Mouse (Mus musculus): Measurements from ENCODE around the gene Porcn. TPM values are rescaled to one million over a fixed set of nuclear protein-coding genes. Genes with fewer than 3 reads are reported as not detected.

The Porcn gene
- total RNA-seq, 2 experiments from 2014 or later = 6.8 to 7.9 TPM

DNA sequence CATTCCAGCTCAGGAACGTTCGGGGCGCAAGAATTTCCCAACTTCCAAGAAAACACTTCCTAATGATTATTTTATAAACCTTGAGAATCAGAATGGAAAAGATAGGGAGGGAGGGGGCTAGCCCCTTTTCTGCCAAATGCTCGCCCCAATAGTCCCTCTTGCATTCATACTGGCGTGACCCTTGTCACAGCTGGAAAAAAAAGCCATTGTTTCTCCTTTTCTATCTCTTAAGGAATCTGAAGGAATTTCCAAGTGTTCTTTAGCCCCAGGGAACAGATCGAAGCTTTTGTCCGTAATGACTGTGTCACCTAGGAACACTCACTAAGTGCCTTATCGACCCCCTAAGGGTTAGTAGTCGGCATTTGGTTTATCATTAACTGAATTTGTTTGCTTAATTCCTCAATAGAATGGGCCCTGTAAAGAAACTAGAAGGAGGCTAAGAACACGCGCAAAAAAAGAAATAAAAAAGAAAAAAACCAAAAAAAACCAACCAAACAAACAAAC lies 421 bp upstream of the Porcn start:
- DNase-seq = no peak

DNA sequence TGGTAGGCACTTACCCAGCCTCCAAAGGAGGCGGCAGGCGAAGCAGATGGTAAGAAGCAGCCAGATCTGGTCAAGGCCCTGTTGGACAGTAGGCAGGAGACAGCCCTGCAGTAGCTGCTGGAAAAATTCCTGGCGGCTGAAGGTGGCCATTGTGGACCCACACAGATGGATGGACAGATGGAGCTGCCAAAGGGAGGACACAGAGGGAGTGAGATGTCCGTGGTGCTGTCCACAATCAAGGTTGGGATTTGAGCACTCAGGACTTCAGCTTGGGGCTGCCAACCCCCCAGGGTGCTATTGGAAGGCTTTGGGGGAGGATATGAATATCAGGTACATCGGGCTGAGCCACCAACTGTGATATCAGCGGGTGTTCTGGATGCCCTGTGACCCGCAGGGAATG lies 774 bp downstream of the Porcn start:
- no peak for DNase-seq

DNA sequence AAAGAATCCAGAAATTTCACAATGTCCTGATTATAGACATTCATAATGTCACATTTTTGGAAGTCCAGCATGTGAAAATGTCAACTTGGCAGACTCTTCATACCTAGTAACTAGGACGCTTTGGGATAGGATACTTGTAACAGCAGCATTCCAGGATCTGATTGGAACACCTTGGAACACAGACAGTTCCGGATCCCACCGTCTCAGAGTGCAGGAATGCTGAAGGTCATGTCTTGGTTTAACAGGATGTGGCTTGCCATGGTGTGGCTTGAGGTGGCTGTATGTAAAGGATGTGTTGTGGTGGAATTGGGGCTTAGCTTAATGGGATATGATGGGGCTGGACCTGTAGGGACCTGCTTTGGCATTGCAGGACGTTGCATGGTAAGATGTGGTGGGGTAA lies 1.2 kb downstream of the Porcn start:
- no peak for DNase-seq

DNA sequence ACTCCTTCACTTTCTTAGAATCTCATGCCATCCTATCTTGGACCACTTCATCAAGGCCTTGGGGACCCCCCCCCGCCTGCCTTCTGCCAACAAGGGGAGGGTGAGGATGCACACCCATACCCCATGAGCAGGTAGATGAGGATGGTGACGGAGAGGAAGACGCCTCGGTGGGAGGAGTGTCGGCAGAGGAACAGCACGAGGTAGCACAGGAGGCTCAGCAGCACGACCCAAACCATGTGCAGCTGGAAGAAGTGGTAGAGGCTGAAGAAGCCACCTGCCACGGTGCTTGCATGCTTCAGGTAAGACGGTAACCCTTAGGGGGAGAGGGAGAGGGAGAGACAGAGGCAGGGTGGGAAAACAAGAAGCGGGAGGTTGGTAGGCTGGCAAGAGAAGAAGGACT lies 2.2 kb downstream of the Porcn start:
- DNase-seq = no peak

DNA sequence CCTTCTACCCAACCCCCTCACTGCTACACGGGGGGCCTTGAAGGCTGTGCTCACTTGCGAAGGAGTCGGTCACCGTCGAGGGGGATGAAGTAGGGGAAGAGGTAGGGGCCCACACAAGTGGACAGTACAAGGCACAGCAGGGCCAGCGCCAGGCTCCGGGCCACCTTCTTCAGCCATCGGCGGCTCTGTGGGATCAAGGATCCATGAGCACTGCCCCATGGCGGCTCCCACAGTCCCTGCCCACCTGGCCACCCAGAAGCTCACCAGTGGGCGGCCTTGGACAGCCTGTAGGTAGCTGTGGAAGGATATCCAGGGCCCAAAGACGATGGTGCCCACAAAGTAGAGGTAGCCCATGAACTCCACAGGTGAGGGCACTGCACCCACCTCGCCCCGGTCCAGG lies 3.2 kb downstream of the Porcn start:
- no peak for DNase-seq

DNA sequence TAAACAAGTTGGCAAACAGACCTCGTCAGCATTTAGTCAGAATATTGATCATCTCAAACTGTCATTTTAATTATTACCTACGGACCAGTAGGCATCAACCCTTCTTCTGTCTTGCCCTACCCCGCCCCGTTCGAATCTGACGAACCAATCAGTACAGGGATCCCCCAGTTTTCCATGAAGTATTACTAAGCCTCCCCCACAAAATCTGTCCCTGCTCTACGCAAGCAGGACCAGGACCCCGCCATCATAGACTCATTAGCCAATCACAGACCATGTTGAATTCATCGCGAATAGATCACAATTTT lies 13.0 kb downstream of the Porcn start, which contains the start of gene Ebp:
Gene Ebp, minus strand, starts transcription at position 94 of the 305 bp plus-strand sequence.
- peak; percentile 17 to 19 for DNase-seq

DNA sequence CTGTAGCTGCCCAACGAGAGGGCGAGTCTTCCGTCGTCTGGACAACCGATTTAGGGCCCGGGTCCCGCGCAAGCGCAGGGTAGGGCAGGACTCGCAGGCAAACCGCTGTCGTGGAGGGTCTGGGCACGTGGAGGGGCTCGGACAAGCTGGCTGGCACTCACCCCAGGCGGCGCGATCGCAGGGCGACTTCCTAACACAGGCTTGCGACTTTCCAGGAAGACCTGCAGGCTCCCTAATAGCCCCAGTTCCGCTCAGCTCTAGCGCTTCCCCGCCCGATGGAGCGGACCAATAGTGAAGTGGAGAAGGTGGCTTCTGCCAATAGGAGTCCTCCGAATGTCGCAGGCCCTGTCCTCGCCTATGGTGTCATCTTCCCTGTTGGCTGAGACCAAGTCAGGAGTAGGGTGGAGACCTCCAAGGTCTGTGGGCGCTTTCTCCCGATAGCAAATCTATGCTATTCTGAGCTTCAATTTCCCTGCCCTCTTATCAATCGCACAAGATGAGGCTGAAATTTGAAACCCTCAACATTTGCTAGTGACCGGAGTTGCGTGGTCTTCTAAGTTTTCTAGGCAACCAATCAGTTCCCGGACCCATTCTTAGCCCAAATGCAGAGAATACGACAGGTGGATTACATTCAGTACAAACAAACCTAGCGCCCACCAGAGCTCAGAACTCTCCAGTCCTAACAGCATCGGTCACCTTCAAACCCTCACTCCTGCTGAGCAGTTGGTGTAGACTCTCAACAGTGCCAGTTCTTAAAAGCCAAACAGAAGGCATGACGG lies 13.5 kb downstream of the Porcn start:
- peak; percentile 85 to 87 for DNase-seq

DNA sequence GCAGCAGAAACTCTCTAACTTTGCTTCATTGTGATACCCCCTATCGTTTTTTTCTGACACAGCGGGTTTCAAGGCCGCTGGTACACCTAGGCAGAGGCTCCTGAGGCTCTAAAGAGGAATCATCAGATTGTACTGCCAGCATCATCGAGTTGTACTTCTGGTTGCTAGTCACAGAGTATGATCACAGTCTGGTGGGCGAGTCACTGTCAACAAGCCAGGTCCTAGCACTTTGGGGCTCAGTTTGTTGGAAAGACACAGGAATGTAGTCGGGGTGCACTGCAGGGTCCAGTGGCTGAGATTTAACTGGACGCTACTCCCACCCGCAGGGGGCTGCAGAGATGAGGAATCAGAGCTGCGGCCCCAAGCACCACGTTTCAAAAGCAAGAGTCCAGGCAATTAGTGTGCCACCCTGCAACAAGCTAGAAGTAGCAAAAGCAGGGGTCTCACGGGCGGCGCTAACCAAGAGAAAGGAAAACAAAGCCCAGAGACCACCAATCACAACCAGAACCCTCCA lies 14.1 kb downstream of the Porcn start:
- peak in 1 of 2 experiments; percentile 2 for DNase-seq

DNA sequence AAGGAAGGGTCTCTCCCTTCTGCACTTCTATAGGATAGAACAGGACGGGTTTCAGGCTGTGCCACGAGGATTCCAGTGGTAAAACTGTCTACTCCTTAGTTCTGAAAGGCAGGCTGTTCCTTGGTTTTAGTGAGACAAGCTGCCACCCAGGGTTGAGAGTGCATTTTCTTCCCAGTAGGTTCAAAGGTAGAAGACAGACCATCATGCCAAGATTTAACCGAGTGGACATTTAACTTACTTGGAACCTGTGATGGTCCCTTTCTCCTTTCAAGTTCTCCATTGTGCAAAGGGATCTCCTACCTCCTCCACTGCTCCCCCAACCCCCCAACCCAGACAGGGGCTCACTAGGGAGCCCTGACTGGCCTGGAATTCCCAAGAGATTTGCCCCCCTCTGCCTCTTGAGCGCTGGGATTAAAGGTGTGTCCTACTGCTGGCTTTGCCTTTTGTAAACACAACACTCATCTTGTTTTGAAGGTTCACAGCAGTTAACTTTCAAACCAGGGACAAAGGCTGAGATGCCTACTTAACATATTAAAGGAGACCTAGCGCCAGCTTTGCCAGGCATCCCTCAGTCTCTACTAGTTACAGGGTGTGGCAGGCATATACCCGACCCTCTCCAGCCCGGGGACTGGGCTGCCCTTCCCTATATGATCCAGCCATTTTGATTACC lies 23.3 kb downstream of the Porcn start:
- no peak for DNase-seq

DNA sequence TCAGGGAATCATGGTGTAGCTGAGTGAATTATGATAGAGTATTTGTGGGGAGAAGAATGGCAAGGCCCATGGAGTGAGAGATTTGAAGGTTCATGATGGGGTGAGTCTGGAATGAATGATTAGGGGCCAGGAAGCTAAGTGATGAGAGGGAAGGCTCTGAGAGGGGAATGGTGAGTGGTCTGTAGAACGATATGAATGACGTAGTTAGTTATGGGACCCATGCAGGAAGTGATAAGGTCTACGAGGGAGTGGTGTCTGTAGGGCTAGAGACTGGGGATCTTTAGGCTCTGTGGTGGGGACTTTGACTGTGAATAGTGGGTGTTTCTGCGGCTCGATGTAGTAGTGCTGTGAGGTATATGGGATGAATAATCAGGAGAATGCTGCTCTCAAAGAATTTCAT lies 26.7 kb downstream of the Porcn start:
- DNase-seq = no peak

DNA sequence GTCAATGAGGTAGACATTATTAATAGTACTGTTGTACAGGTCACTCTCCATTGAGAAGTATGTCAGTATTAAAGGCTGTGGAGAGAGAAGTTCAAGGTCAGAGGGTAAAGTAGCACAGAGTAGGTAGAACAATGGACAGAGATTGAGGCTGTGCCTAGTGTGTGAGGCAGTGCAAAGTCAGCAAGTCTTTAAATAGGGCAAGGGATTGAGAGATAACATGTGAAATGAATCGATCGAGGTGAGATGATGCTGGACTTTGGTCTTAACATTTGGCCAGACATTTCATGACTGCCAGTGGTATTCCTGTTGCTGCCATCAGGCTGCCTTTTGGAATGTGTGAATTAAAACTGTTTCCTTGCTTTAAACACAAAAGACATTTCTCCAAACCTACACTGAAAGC lies 27.5 kb downstream of the Porcn start:
- no peak for DNase-seq

DNA sequence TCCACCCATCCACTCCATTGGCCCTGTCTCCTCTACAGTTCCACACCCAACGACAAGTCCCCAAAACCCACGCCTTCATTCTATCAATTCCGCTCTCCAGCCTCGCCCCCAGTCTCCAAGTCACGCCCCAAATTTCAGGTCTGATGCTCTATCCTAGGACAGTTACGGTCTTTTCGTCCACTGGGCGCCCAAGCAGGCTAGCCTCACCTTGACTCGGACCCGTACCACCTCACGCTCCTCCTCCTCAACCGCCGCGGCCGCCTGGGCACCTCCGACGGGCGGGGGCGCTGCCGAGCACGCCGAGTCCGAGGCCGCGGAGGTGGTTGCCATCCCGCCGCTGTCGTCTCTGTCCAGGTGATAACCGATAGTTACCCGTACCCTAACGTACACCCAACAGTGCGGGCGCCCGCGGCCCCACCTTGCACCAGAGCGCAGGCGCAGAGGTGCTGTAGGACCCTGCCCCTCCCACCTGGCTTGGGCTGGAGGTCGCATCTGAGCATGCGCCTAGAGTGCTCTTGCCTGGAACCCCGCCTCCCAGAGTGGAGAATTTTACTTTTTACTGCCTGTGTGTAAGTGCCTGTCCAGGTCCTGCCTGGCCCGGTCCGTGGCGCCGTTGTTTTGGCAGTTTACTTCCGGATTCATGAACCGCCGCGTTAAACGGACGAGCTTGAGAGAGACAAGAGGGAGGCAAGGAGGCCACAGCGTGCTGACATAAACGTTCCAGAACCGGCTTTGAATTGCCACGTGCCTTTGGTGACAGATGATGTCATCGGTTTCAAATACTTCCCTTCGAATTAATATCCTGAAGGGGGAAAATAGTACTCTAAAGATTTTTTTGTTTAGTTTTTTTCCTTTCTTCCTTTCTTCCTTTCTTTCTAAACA lies 30.6 kb downstream of the Porcn start, which contains the start of gene Tbc1d25:
Gene Tbc1d25, minus strand, starts transcription at position 678 of the 882 bp plus-strand sequence.
- peak; percentile 86 to 90 for DNase-seq

DNA sequence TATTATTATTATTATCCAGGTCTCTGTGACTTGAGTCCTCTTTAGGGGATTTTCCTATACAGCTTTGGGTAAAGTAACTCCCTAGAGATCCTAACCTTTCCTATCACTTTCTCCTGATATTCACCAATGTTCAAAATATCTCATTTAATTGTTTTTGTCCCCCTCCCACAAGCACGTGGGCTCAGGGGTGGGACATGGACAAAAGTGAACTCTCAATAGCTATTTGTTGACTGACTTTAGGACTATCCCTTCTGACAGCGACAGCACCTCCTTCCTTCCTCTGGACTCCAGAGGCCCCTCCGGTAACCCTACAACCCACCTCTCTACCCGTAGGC lies 31.2 kb downstream of the Porcn start:
- DNase-seq = no peak

DNA sequence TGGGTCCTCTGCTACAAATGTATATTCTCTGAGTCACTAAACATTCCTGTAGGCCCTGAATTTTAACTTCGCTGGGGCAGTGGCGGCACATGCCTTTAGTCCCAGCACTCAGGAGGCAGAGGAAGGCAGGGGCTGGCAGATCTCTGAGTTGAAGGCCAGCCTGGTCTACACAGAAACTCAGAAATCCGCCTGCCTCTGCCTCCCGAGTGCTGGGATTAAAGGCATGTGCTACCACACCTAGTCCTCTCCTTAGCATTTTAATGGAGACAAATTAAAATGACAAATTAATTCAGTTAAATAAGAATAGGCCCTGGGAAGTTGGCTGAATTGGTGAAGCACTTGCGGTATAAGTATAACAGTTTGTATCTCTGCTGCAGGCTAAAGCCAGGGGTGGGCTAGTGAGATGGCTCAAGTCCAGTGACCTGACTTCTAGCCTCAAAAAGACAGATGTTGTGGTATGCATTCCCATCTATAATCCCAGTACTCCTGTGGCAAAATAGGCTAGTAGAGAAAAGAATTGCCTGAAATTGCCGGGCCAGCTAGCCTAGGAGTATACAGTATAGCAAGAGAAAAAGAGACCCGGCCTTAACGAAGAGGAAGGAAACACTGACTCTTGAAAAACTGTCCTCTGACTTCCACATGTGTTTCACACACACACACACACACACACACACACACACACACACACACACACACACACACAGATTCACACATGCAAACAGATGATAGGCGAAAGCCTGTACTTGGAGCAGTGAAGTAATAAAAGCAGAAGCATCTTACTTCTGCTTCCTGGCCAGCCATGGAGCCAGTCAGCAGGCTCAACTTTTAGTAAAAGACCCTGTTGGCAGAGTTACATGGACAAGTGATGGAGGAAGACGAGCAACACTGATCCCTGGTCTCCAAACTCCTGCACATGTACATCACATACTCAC lies 38.3 kb downstream of the Porcn start:
- no peak for DNase-seq

DNA sequence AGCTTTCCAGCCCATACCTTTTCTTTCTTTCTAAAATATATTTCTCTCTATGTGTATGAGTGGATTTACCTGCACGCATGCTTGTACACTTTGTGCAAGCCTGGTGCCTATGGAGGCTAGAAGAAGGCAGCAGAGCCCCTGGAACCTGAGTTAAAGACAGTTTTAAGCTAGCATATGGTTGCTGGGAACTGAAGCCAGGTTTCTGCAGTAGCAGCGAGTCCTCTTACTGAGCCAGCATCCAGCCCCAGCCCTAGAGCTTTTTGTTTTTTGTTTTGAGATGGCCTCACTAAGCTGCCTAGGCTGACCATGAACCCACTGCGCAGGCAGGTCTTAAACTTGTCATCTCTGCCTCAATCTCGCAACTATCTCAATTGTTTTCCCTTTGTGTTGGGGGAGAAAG lies 41.9 kb downstream of the Porcn start:
- DNase-seq = no peak

DNA sequence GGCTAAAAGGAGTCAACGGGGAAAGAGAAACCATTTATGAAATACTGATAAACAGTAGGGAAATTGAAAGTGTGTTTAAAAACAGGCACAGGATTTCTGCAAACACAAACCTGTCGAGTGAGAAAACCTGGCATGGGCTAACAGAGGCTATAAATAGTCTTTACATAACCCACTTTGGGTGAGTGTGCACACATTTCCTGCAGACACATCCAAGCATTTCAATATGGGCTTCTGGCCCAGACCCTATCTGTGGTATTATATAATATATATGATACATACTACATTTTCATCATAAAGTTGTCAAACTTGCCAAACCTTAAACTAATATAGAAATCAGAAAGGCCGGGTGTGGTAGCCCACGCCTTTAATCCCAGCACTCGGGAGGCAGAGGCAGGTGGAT lies 43.2 kb downstream of the Porcn start:
- no peak for DNase-seq

DNA sequence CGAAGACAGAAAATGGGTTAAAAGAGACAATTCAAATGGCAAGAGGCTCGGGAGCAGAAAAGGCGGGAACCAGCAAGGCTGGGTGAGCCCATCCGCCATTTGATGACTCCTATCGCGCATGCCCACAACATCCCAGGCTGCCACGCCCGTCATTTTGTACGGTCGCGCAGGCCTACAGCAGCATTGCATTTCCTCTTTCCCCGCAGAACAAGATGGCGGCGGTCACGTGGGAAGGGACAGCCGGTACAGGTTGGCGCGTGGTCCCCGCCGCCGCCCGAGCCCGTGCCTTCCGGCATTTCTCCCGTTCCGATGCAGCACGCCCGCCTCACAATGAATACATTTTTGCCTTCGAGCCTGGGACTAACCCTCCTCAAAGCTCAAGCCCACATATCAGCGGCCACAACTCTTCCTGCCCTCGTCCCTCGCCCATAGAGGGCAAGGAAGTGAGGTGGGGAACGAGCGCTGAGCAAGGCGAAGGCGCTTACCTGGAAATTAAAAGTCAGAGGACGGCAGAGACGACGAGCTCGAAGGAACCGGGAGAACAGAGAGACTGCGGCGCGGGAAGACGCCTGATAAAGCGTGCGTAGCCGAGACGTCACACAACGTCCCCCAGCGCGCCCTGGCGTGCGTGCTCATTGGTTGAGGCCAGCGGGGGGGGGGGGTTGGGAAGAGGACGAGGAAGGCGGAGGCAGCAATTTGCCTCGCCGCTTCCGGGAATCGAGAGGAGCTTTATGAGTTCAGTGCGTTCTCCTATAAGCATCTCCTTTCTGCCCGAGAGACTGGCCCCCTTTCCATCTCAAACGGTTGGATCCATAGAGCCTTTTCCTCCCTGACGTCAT lies 61.0 kb downstream of the Porcn start, which contains the start of gene Rbm3:
Gene Rbm3, minus strand, starts transcription at position 728 of the 839 bp plus-strand sequence.
- peak; percentile 87 to 89 for DNase-seq

Measured in adrenal gland, postnatal 36 days (tissue).